Mouse (Mus musculus) bone marrow macrophage, adult 2 months (primary cell): ENCODE results near the gene Szrd1.
"Not testable (repeated sequence)": the region's sequence is repeated elsewhere in the genome, so short reads cannot be mapped to it uniquely, and the experiment has no call there.

Source experiments
- CTCF ChIP-seq: IDR thresholded peaks from 2 replicates; pipeline ENCODE4 v1.5.1; 2012; ENCODE audit warnings: low read depth, mild to moderate bottlenecking, low read length, moderate library complexity
- POLR2A ChIP-seq: IDR thresholded peaks from 2 replicates; pipeline ENCODE4 v1.6.1; 2012; ENCODE audit warnings: mild to moderate bottlenecking, low read depth, low read length, borderline replicate concordance

DNA sequence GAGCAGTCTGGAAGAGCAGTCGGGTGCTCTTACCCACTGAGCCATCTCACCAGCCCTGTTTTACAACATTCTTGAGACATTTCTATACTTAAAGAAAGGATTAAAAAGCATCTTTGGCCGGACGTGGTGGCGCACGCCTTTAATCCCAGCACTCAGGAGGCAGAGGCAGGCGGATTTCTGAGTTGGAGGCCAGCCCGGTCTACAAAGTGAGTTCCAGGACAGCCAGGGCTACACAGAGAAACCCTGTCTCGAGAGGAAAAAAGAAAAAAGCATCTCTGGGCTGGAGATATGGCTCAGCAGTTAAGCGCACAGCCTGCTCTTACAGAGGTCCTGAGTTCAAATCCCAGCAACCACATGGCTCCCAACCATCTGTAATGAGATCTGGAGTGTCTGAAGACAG is 779 bp upstream of the Szrd1 start:
- not testable (repeated sequence) for TF ChIP-seq CTCF, POLR2A
